Mouse (Mus musculus) limb, embryonic 15.5 days (tissue): ENCODE measurements around the gene Grwd1. TPM values are rescaled to one million over a fixed set of nuclear protein-coding genes. Genes with fewer than 3 reads are reported as not detected.

Experiments used
- ATAC-seq: fragments of 200-750 bp; cut with Nextera tagmentation; 2 replicates; pipeline ENCODE4 v1.8.0; 2017; ENCODE audit warnings: low read depth, moderate TSS enrichment; ENCODE audit not compliant: insufficient number of reproducible peaks, low FRiP score, low TSS enrichment
- H3K27ac ChIP-seq: fragments of 300-500 bp; sonication (generic); 2 replicates; pipeline ENCODE4 v1.5.1; 2015; ENCODE audit warnings: moderate library complexity, mild to moderate bottlenecking, inconsistent platforms
- H3K27me3 ChIP-seq: fragments of 300-500 bp; sonication (generic); 2 replicates; pipeline ENCODE4 v1.6.1; 2015; ENCODE audit warnings: inconsistent platforms
- H3K36me3 ChIP-seq: fragments of 300-500 bp; sonication (generic); 2 replicates; pipeline ENCODE4 v1.6.1; 2015; ENCODE audit warnings: inconsistent platforms
- H3K4me1 ChIP-seq: fragments of 300-500 bp; sonication (generic); 2 replicates; pipeline ENCODE4 v1.6.1; 2015; ENCODE audit warnings: inconsistent platforms
- H3K4me2 ChIP-seq: fragments of 300-500 bp; sonication (generic); 2 replicates; pipeline ENCODE4 v1.6.1; 2015; ENCODE audit warnings: mild to moderate bottlenecking, inconsistent platforms
- H3K4me3 ChIP-seq: fragments of 300-500 bp; sonication (generic); 2 replicates; pipeline ENCODE4 v1.5.1; 2015; ENCODE audit warnings: mild to moderate bottlenecking, inconsistent platforms
- H3K9ac ChIP-seq: fragments of 300-500 bp; sonication (generic); 2 replicates; pipeline ENCODE4 v1.6.1; 2015; ENCODE audit warnings: inconsistent platforms
- H3K9me3 ChIP-seq: fragments of 300-500 bp; sonication (generic); 2 replicates; pipeline ENCODE4 v1.6.1; 2016; ENCODE audit warnings: inconsistent platforms
- WGBS: fragments of 180-500 bp; shearing (Covaris S2); methylation state at CpG from one replicate; pipeline ENCODE4 v1.1.7; 2015; 5-methylcytosine and 5-hydroxymethylcytosine counted together
- polyA plus RNA-seq: library from polyadenylated mRNA; unstranded; fragments of >200 nt; fragmentation: Nextera tagmentation; extraction: Ambion mirVana; gene quantifications from 2 replicates; pipeline ENCODE4 v1.2.1, GENCODE M21; 2015

Gene Grwd1
- polyA plus RNA-seq, 1 experiment from 2014 or later = 56.3 TPM

- WGBS = 58% methylated on average over 6 of the region's 6 CpGs
- Histone ChIP-seq H3K36me3 (peaks cover 38% of the 10 kb centered on the region), H3K27ac (no peak overlapping the region), H3K4me3 (no peak overlapping the region), H3K9ac (no peak overlapping the region), H3K27me3 (peaks cover 19% of the 10 kb centered on the region), H3K4me1 (peaks cover 31% of the 10 kb centered on the region), H3K9me3 (no peaks in the 10 kb centered on the region), H3K4me2 (no peak overlapping the region)
- ATAC-seq = no peak
Measured at GRCm38 (mm10) chr7:45796950-45797349, 33.8 kb downstream of the Grwd1 start.

- WGBS = 94% methylated on average over 29 of the region's 29 CpGs
- Histone ChIP-seq H3K27me3 (peaks cover 19% of the 10 kb centered on the region), H3K4me2 (no peak overlapping the region), H3K9ac (no peak overlapping the region), H3K4me3 (no peak overlapping the region), H3K4me1 (peaks cover 19% of the 10 kb centered on the region), H3K9me3 (no peaks in the 10 kb centered on the region; the same call in 1 of the 2 replicates), H3K27ac (no peak overlapping the region), H3K36me3 (peaks cover 50% of the 10 kb centered on the region)
- ATAC-seq = no peak
Measured at GRCm38 (mm10) chr7:45794971-45795370, 35.8 kb downstream of the Grwd1 start.

- H3K27me3 ChIP-seq = peaks cover 19% of the 10 kb centered on the region
- no peak overlapping the region for H3K9ac ChIP-seq
- H3K9me3 ChIP-seq = no peaks in the 10 kb centered on the region; the same call in 1 of the 2 replicates
- H3K4me3 ChIP-seq = no peak overlapping the region
- H3K4me1 ChIP-seq = peaks cover 16% of the 10 kb centered on the region
- peaks cover 59% of the 10 kb centered on the region for H3K36me3 ChIP-seq
- WGBS = 85% methylated on average over 29 of the region's 44 CpGs
- no peak overlapping the region for H3K27ac ChIP-seq
- no peak for ATAC-seq
- no peak overlapping the region for H3K4me2 ChIP-seq
Measured at GRCm38 (mm10) chr7:45793969-45794585, 36.7 kb downstream of the Grwd1 start.

- Histone ChIP-seq H3K4me2 (no peak overlapping the region), H3K9me3 (no peaks in the 10 kb centered on the region; the same call in 1 of the 2 replicates), H3K27me3 (peaks cover 15% of the 10 kb centered on the region), H3K9ac (no peak overlapping the region), H3K4me1 (peaks cover 11% of the 10 kb centered on the region), H3K4me3 (no peak overlapping the region), H3K27ac (no peak overlapping the region), H3K36me3 (peaks cover 65% of the 10 kb centered on the region)
- WGBS = 81% methylated on average over 24 of the region's 24 CpGs
- ATAC-seq = no peak
Measured at GRCm38 (mm10) chr7:45793240-45793639, 37.5 kb downstream of the Grwd1 start.

- Histone ChIP-seq H3K9ac (no peak overlapping the region), H3K9me3 (no peaks in the 10 kb centered on the region; the same call in 1 of the 2 replicates), H3K27ac (no peak overlapping the region), H3K27me3 (peaks cover 2% of the 10 kb centered on the region), H3K4me1 (peaks cover 6% of the 10 kb centered on the region), H3K36me3 (peaks cover 70% of the 10 kb centered on the region), H3K4me3 (no peak overlapping the region), H3K4me2 (no peak overlapping the region)
- WGBS = 79% methylated on average over 17 of the region's 17 CpGs
- no peak for ATAC-seq
Measured at GRCm38 (mm10) chr7:45791756-45792490, 38.8 kb downstream of the Grwd1 start.

- peaks cover 17% of the 10 kb centered on the region for H3K4me1 ChIP-seq
- WGBS = 63% methylated on average over 6 of the region's 6 CpGs
- H3K4me3 ChIP-seq = no peak overlapping the region
Measured at GRCm38 (mm10) chr7:45790721-45791120, 40.0 kb downstream of the Grwd1 start.

GRCm38 (mm10) chr7:45787642-45788041, 43.1 kb downstream of the Grwd1 start:
- no peak overlapping the region for H3K27ac ChIP-seq
- peaks cover 40% of the 10 kb centered on the region for H3K36me3 ChIP-seq
- peak overlapping the region; percentile 95; the same call in 1 of the 2 replicates for H3K4me2 ChIP-seq
- peaks cover 41% of the 10 kb centered on the region for H3K4me1 ChIP-seq
- WGBS = 81% methylated on average over 22 of the region's 22 CpGs
- ATAC-seq = no peak
- H3K27me3 ChIP-seq = no peaks in the 10 kb centered on the region
- H3K4me3 ChIP-seq = 0 out of 2 replicates have a peak overlapping the region, but pooled peaks have one; percentile 67
- H3K9me3 ChIP-seq = no peaks in the 10 kb centered on the region; the same call in 1 of the 2 replicates
- H3K9ac ChIP-seq = no peak overlapping the region

More at GRCm38 (mm10) chr7:45790721-45791120, 40.0 kb downstream of the Grwd1 start:
- Histone ChIP-seq H3K27me3 (no peaks in the 10 kb centered on the region), H3K27ac (no peak overlapping the region), H3K4me2 (no peak overlapping the region), H3K9ac (no peak overlapping the region), H3K9me3 (no peaks in the 10 kb centered on the region; the same call in 1 of the 2 replicates), H3K36me3 (peaks cover 70% of the 10 kb centered on the region)
- ATAC-seq = no peak

- peak overlapping the region; percentile 67 for H3K4me3 ChIP-seq
- WGBS = 6% methylated on average over 15 of the region's 17 CpGs
- H3K4me1 ChIP-seq = peaks cover 41% of the 10 kb centered on the region
- H3K27me3 ChIP-seq = no peaks in the 10 kb centered on the region
- peak overlapping the region; percentile 95 for H3K4me2 ChIP-seq
- ATAC-seq = peak; percentile 36; the same call in 1 of the 2 replicates
- no peak overlapping the region for H3K9ac ChIP-seq
- peaks cover 32% of the 10 kb centered on the region for H3K36me3 ChIP-seq
- no peaks in the 10 kb centered on the region; the same call in 1 of the 2 replicates for H3K9me3 ChIP-seq
- H3K27ac ChIP-seq = no peak overlapping the region
Measured at GRCm38 (mm10) chr7:45786661-45787413, 43.9 kb downstream of the Grwd1 start.

- Histone ChIP-seq H3K36me3 (peaks cover 29% of the 10 kb centered on the region), H3K27me3 (no peaks in the 10 kb centered on the region), H3K27ac (no peak overlapping the region), H3K9me3 (no peaks in the 10 kb centered on the region; the same call in 1 of the 2 replicates), H3K4me3 (peak overlapping the region; percentile 67), H3K4me2 (peak overlapping the region; percentile 95), H3K4me1 (peaks cover 41% of the 10 kb centered on the region), H3K9ac (peak overlapping the region; percentile 58)
- peak; percentile 64 for ATAC-seq
- 2% methylated on average over 14 of the region's 14 CpGs for WGBS
Measured at GRCm38 (mm10) chr7:45786136-45786578, 44.6 kb downstream of the Grwd1 start.

- Histone ChIP-seq H3K27me3 (no peaks in the 10 kb centered on the region), H3K9ac (peak overlapping the region; percentile 58), H3K9me3 (no peaks in the 10 kb centered on the region; the same call in 1 of the 2 replicates), H3K4me3 (peak overlapping the region; percentile 67), H3K36me3 (peaks cover 26% of the 10 kb centered on the region), H3K4me2 (peak overlapping the region; percentile 95), H3K4me1 (peaks cover 41% of the 10 kb centered on the region), H3K27ac (peak overlapping the region; percentile 50)
- under 1% methylated on average over 34 of the region's 42 CpGs for WGBS
- ATAC-seq = peak; percentile 24; the same call in 1 of the 2 replicates
Measured at GRCm38 (mm10) chr7:45785388-45786135, 45.2 kb downstream of the Grwd1 start.
